Mouse (Mus musculus) liver, embryonic 14.5 days (tissue): ENCODE measurements at regions not wholly inside any gene's neighbourhood (a gene's known extent, or its start where the extent isn't known, plus 50 kb on each side); places are given as distances from the start of the nearest gene placed in this dataset.

Experiments
- CTCF ChIP-seq: IDR thresholded peaks from 2 replicates; pipeline ENCODE4 v1.5.1; 2016; ENCODE audit warnings: antibody characterized with exemption, low read depth, control low read depth
- EP300 ChIP-seq: IDR thresholded peaks from 2 replicates; pipeline ENCODE4 v1.6.1; 2016; ENCODE audit warnings: antibody characterized with exemption, low read depth

DNA sequence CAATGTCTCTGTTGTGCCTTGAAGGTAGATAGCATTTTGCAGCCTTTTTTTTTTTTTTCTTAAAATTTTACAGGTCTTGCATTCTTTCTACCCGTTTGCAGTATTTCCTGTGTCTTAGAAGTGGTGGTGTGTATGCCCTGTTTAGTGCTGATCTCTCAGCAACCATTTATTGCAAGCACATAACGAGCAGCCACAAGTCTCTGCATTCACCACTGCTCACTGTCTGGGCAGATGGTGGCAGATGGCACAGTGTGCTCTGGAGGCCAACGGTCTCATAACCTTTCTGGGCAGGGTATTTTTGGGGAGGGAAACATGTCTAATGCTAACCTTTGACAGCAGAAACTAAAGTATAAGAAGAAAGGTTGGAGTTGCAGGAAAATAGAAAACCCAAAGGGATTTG is 266.1 kb upstream of the Ptger4 start:
- TF ChIP-seq CTCF (no peak), EP300 (no peak)
